Mouse (Mus musculus) liver, embryonic 16.5 days (tissue): ENCODE results near the gene Tas2r108. TPM values are rescaled to one million over a fixed set of nuclear protein-coding genes. Genes with fewer than 3 reads are reported as not detected.
A peak's percentile ranks its signal among the peaks of the same experiment; 100 is the strongest.

Source experiments
- ATAC-seq: fragments of 200-750 bp; cut with Nextera tagmentation; 2 replicates; pipeline ENCODE4 v1.8.0; 2017; ENCODE audit warnings: low read depth, mild to moderate bottlenecking, moderate number of reproducible peaks, moderate library complexity
- H3K27ac ChIP-seq: fragments of 300-500 bp; sonication (generic); 2 replicates; pipeline ENCODE4 v1.5.1; 2014; ENCODE audit warnings: mild to moderate bottlenecking, low read length
- H3K27me3 ChIP-seq: fragments of 300-500 bp; sonication (generic); 2 replicates; pipeline ENCODE4 v1.6.1; 2014; ENCODE audit warnings: low read depth, low read length, mixed read lengths; ENCODE audit not compliant: control insufficient read depth, insufficient read depth
- H3K36me3 ChIP-seq: fragments of 300-500 bp; sonication (generic); 2 replicates; pipeline ENCODE4 v1.6.1; 2014; ENCODE audit warnings: mild to moderate bottlenecking; ENCODE audit not compliant: control insufficient read depth, insufficient read depth
- H3K4me1 ChIP-seq: fragments of 300-500 bp; sonication (generic); 2 replicates; pipeline ENCODE4 v1.6.1; 2014; ENCODE audit warnings: low read depth, low read length, mixed read lengths; ENCODE audit not compliant: control insufficient read depth
- H3K4me2 ChIP-seq: fragments of 300-500 bp; sonication (generic); 2 replicates; pipeline ENCODE4 v1.6.1; 2014; ENCODE audit warnings: low read depth, low read length, mixed read lengths
- H3K4me3 ChIP-seq: fragments of 300-500 bp; sonication (generic); 2 replicates; pipeline ENCODE4 v1.5.1; 2014; ENCODE audit warnings: low read depth, mild to moderate bottlenecking, low read length
- H3K9ac ChIP-seq: fragments of 300-500 bp; sonication (generic); 2 replicates; pipeline ENCODE4 v1.6.1; 2014; ENCODE audit warnings: low read depth, low read length
- H3K9me3 ChIP-seq: fragments of 300-500 bp; sonication (generic); replicated peaks from 2 replicates; pipeline ENCODE4 v1.6.1; 2016; ENCODE audit warnings: low read length; ENCODE audit not compliant: control insufficient read depth
- WGBS: fragments of 180-500 bp; shearing (Covaris S2); extraction: QIAGEN DNeasy Blood & Tissue Kit; methylation state at CpG from one replicate; pipeline ENCODE4 v1.1.7; 2014; ENCODE audit not compliant: insufficient replicate concordance; 5-methylcytosine and 5-hydroxymethylcytosine counted together
- polyA plus RNA-seq: library from polyadenylated mRNA; unstranded; fragments of >200 nt; fragmentation: Nextera tagmentation; extraction: Ambion mirVana; gene quantifications from 2 replicates; pipeline ENCODE4 v1.2.1, GENCODE M21; 2015

Gene Tas2r108
- not detected in 2 replicates for polyA plus RNA-seq

GRCm38 (mm10) chr6:40493229-40493628, at the start of gene Tas2r108:
Gene Tas2r108, plus strand, starts transcription at chr6:40493529.
- no peak for ATAC-seq
- no peak within 1 kb of the TSS for H3K4me3 ChIP-seq
- no peaks in the 10 kb centered on the region for H3K4me1 ChIP-seq
- 59% methylated on average over 3 of the region's 3 CpGs for WGBS
- no peak within 1 kb of the TSS for H3K27ac ChIP-seq
- H3K27me3 ChIP-seq: no peaks in the 10 kb centered on the region
- H3K36me3 ChIP-seq: no peaks in the 10 kb centered on the region
- no peaks in the 10 kb centered on the region for H3K9me3 ChIP-seq
- H3K4me2 ChIP-seq: no peak within 1 kb of the TSS
- no peak within 1 kb of the TSS for H3K9ac ChIP-seq

GRCm38 (mm10) chr6:40448626-40449025, 44.7 kb upstream of the Tas2r108 start:
- H3K9me3 ChIP-seq: no peaks in the 10 kb centered on the region
- no peak overlapping the region for H3K27ac ChIP-seq
- ATAC-seq: no peak
- no peaks in the 10 kb centered on the region for H3K27me3 ChIP-seq
- H3K36me3 ChIP-seq: no peaks in the 10 kb centered on the region
- no peaks in the 10 kb centered on the region for H3K4me1 ChIP-seq
- no peak overlapping the region for H3K9ac ChIP-seq
- H3K4me3 ChIP-seq: no peak overlapping the region
- H3K4me2 ChIP-seq: no peak overlapping the region

GRCm38 (mm10) chr6:40454436-40455041, 38.8 kb upstream of the Tas2r108 start:
- Histone ChIP-seq H3K27ac (no peak overlapping the region), H3K27me3 (no peaks in the 10 kb centered on the region), H3K9ac (no peak overlapping the region), H3K36me3 (no peaks in the 10 kb centered on the region), H3K4me3 (no peak overlapping the region), H3K4me2 (no peak overlapping the region), H3K4me1 (no peaks in the 10 kb centered on the region), H3K9me3 (no peaks in the 10 kb centered on the region)
- no peak for ATAC-seq
- WGBS: 19% methylated on average over 7 of the region's 7 CpGs

DNA sequence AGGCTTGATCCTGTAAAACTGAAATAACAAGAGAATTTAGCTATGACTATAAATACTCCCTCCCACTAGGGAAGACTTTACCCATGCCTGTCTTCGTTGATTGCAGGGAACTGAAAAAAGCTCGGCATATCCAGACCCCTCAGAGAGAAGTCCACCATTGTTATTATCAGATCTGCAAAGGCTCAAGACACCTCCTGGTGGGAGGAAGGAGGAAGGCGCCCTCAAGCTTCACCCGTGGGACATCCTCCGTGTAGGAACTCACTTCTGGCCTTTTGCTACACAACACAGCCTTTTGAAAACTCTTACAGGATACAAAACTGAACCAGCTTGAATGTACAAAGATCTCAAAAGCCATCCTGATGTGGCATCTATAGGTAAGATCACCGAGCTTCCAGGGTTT, 27.6 kb upstream of the Tas2r108 start:
- WGBS: 35% methylated on average over 6 of the region's 6 CpGs

GRCm38 (mm10) chr6:40470916-40471719, 22.2 kb upstream of the Tas2r108 start, which contains the start of gene Ssbp1:
Gene Ssbp1, plus strand, starts transcription at chr6:40471352.
- peak within 1 kb of the TSS; percentile 81 for H3K4me3 ChIP-seq
- peaks cover 3% of the 10 kb centered on the region for H3K4me1 ChIP-seq
- peak; percentile 96 for ATAC-seq
- H3K9ac ChIP-seq: peak within 1 kb of the TSS; percentile 75
- WGBS: under 1% methylated on average over 54 of the region's 54 CpGs
- H3K27me3 ChIP-seq: no peaks in the 10 kb centered on the region
- H3K36me3 ChIP-seq: peaks cover 11% of the 10 kb centered on the region
- peak within 1 kb of the TSS; percentile 74 for H3K4me2 ChIP-seq
- peak within 1 kb of the TSS; percentile 88 for H3K27ac ChIP-seq
- H3K9me3 ChIP-seq: no peaks in the 10 kb centered on the region

More for the DNA sequence above, 27.6 kb upstream of the Tas2r108 start:
- ATAC-seq: no peak
- Histone ChIP-seq H3K4me3 (no peak overlapping the region), H3K9me3 (no peaks in the 10 kb centered on the region), H3K27me3 (no peaks in the 10 kb centered on the region), H3K27ac (no peak overlapping the region), H3K9ac (no peak overlapping the region), H3K36me3 (no peaks in the 10 kb centered on the region), H3K4me2 (no peak overlapping the region), H3K4me1 (no peaks in the 10 kb centered on the region)

- H3K9ac ChIP-seq: peak overlapping the region; percentile 75
- H3K4me1 ChIP-seq: peaks cover 3% of the 10 kb centered on the region
- H3K4me2 ChIP-seq: peak overlapping the region; percentile 74
- peak overlapping the region; percentile 81 for H3K4me3 ChIP-seq
- no peaks in the 10 kb centered on the region for H3K27me3 ChIP-seq
- peak overlapping the region; percentile 88 for H3K27ac ChIP-seq
- no peak for ATAC-seq
- H3K36me3 ChIP-seq: peaks cover 12% of the 10 kb centered on the region
- WGBS: 0% methylated on average over 7 of the region's 7 CpGs
- no peaks in the 10 kb centered on the region for H3K9me3 ChIP-seq
Measured at GRCm38 (mm10) chr6:40471720-40472010, 21.7 kb upstream of the Tas2r108 start.

DNA sequence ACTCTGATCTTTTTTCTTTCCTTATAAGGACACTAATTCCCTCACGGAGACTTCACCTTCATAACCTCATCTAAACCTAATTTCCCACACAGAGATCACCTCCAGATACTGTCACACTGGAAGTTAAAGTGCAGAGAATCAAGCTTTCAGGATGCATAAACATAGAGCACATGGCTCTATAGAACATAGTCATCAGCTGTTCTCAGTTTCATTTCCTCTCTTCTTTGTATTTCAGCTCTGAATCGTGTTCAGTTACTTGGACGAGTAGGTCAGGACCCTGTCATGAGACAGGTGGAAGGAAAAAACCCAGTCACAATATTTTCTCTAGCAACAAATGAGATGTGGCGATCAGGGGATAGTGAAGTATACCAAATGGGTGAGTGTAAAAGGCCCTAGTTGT, 17.2 kb upstream of the Tas2r108 start:
- no peaks in the 10 kb centered on the region for H3K27me3 ChIP-seq
- 73% methylated on average over 4 of the region's 4 CpGs for WGBS
- H3K4me3 ChIP-seq: no peak overlapping the region
- no peak overlapping the region for H3K9ac ChIP-seq
- H3K36me3 ChIP-seq: peaks cover 24% of the 10 kb centered on the region
- ATAC-seq: no peak
- no peak overlapping the region for H3K4me2 ChIP-seq
- H3K4me1 ChIP-seq: peaks cover 3% of the 10 kb centered on the region
- no peaks in the 10 kb centered on the region for H3K9me3 ChIP-seq
- H3K27ac ChIP-seq: no peak overlapping the region

DNA sequence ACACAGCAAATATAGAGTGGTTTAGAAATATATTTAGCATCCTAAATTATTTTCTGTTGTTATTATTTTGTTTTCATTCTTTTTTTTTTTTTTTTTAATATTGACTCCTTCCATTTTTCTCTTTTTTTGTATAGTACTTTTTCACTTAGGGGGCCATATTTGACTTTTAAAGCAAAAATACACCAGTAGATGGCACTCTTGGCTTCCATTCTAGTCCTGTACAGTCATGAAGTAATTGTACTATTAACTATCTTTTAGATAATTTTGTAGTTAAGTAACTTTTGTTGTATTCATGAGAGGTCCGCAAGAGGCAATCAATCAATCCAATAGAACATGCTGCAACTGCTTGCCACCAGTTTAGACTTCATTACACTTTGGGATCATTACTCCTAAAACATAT, 13.6 kb upstream of the Tas2r108 start:
- WGBS: 70% methylated on average over 1 of the region's 1 CpGs
- ATAC-seq: no peak
- Histone ChIP-seq H3K9me3 (no peaks in the 10 kb centered on the region), H3K27ac (no peak overlapping the region), H3K27me3 (no peaks in the 10 kb centered on the region), H3K4me3 (no peak overlapping the region), H3K9ac (no peak overlapping the region), H3K4me1 (no peaks in the 10 kb centered on the region), H3K36me3 (peaks cover 36% of the 10 kb centered on the region), H3K4me2 (no peak overlapping the region)

DNA sequence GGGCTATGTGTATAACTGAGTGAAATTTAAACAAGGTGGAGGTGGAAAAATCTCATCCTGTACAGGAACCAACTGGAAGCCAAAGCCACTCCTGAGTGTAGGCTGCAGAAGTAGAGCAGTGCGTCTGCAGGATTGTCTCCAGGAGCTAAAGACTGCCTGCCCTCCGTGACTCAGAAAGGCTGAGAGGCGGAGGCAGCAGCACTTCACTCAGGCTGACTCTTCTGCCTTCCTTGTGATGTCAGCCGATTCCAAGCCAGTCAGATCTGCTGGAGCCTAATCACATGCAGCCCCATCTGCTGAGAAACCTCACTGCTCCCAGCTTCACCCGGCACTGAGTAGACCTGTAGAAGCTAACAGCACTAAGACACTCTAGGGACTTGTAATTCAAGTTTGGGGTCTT, 11.0 kb upstream of the Tas2r108 start:
- H3K27ac ChIP-seq: no peak overlapping the region
- H3K9ac ChIP-seq: no peak overlapping the region
- no peak overlapping the region for H3K4me3 ChIP-seq
- peaks cover 24% of the 10 kb centered on the region for H3K36me3 ChIP-seq
- no peaks in the 10 kb centered on the region for H3K4me1 ChIP-seq
- no peak overlapping the region for H3K4me2 ChIP-seq
- no peaks in the 10 kb centered on the region for H3K9me3 ChIP-seq
- ATAC-seq: no peak
- H3K27me3 ChIP-seq: no peaks in the 10 kb centered on the region
- WGBS: 84% methylated on average over 5 of the region's 5 CpGs
